Mouse (Mus musculus): ENCODE measurements around the gene Gm609. TPM values are rescaled to one million over a fixed set of nuclear protein-coding genes. Genes with fewer than 3 reads are reported as not detected.

Gm609 gene
- polyA plus RNA-seq, 1 experiment from 2014 or later = not detected

GRCm38 (mm10) chr16:45390286-45390956 is 102.3 kb downstream of the Gm609 start:
- H3K27me3 ChIP-seq = no peaks in the 10 kb centered on the region
- H3K36me3 ChIP-seq = peaks cover 41% of the 10 kb centered on the region
- no peak overlapping the region for H3K4me3 ChIP-seq (replicated peaks)
- no peak for ATAC-seq
- no peaks in the 10 kb centered on the region for H3K4me1 ChIP-seq (replicated peaks)
- H3K27ac ChIP-seq = no peak overlapping the region
- H3K4me2 ChIP-seq (replicated peaks) = no peak overlapping the region
- H3K9ac ChIP-seq (replicated peaks) = no peak overlapping the region
- no peaks in the 10 kb centered on the region for H3K9me3 ChIP-seq
- 59% methylated on average over 5 of the region's 5 CpGs for WGBS

- H3K9ac ChIP-seq (replicated peaks) = no peak overlapping the region
These were observed 102.9 kb downstream of the Gm609 start for GRCm38 (mm10) chr16:45389833-45390232.

GRCm38 (mm10) chr16:45389041-45389440 is 103.7 kb downstream of the Gm609 start:
- H3K27ac ChIP-seq = no peak overlapping the region
- H3K27me3 ChIP-seq = no peaks in the 10 kb centered on the region
- no peak overlapping the region for H3K4me2 ChIP-seq (replicated peaks)
- H3K36me3 ChIP-seq = peaks cover 27% of the 10 kb centered on the region
- WGBS = 93% methylated on average over 2 of the region's 2 CpGs
- no peak overlapping the region for H3K4me3 ChIP-seq (replicated peaks)
- ATAC-seq = no peak
- no peaks in the 10 kb centered on the region for H3K4me1 ChIP-seq (replicated peaks)
- H3K9me3 ChIP-seq = no peaks in the 10 kb centered on the region
- no peak overlapping the region for H3K9ac ChIP-seq (replicated peaks)

More at GRCm38 (mm10) chr16:45389833-45390232, 102.9 kb downstream of the Gm609 start:
- ATAC-seq = 0 out of 2 replicates have a peak, but pooled peaks have one; percentile 40
- no peaks in the 10 kb centered on the region for H3K4me1 ChIP-seq (replicated peaks)
- H3K4me3 ChIP-seq (replicated peaks) = no peak overlapping the region
- WGBS = 87% methylated on average over 2 of the region's 2 CpGs
- peaks cover 35% of the 10 kb centered on the region for H3K36me3 ChIP-seq
- H3K9me3 ChIP-seq = no peaks in the 10 kb centered on the region
- no peak overlapping the region for H3K4me2 ChIP-seq (replicated peaks)
- no peak overlapping the region for H3K27ac ChIP-seq
- no peaks in the 10 kb centered on the region for H3K27me3 ChIP-seq

GRCm38 (mm10) chr16:45381811-45382210 is 111.0 kb downstream of the Gm609 start:
- no peak for ATAC-seq
- Histone ChIP-seq H3K4me1 (replicated peaks) (no peaks in the 10 kb centered on the region), H3K4me2 (replicated peaks) (no peak overlapping the region), H3K9ac (replicated peaks) (no peak overlapping the region), H3K36me3 (peaks cover 27% of the 10 kb centered on the region), H3K4me3 (replicated peaks) (no peak overlapping the region), H3K27me3 (no peaks in the 10 kb centered on the region), H3K27ac (no peak overlapping the region), H3K9me3 (no peaks in the 10 kb centered on the region)
- 84% methylated on average over 3 of the region's 3 CpGs for WGBS

GRCm38 (mm10) chr16:45378959-45379358 is 113.8 kb downstream of the Gm609 start:
- Histone ChIP-seq H3K4me2 (replicated peaks) (no peak overlapping the region), H3K4me1 (replicated peaks) (no peaks in the 10 kb centered on the region), H3K9ac (replicated peaks) (no peak overlapping the region), H3K4me3 (replicated peaks) (no peak overlapping the region), H3K27me3 (no peaks in the 10 kb centered on the region), H3K36me3 (peaks cover 27% of the 10 kb centered on the region), H3K27ac (no peak overlapping the region), H3K9me3 (no peaks in the 10 kb centered on the region)
- ATAC-seq = no peak
- 86% methylated on average over 3 of the region's 3 CpGs for WGBS

GRCm38 (mm10) chr16:45378147-45378943 is 114.4 kb downstream of the Gm609 start:
- Histone ChIP-seq H3K4me3 (replicated peaks) (no peak overlapping the region), H3K27me3 (no peaks in the 10 kb centered on the region), H3K4me1 (replicated peaks) (no peaks in the 10 kb centered on the region), H3K9ac (replicated peaks) (no peak overlapping the region), H3K27ac (no peak overlapping the region), H3K36me3 (peaks cover 27% of the 10 kb centered on the region), H3K9me3 (no peaks in the 10 kb centered on the region), H3K4me2 (replicated peaks) (no peak overlapping the region)
- no peak for ATAC-seq
- WGBS = 94% methylated on average over 5 of the region's 5 CpGs

GRCm38 (mm10) chr16:45377332-45377731 is 115.4 kb downstream of the Gm609 start:
- H3K27ac ChIP-seq = no peak overlapping the region
- H3K4me2 ChIP-seq (replicated peaks) = no peak overlapping the region
- ATAC-seq = no peak
- H3K4me3 ChIP-seq (replicated peaks) = no peak overlapping the region
- H3K4me1 ChIP-seq (replicated peaks) = no peaks in the 10 kb centered on the region
- H3K36me3 ChIP-seq = peaks cover 17% of the 10 kb centered on the region
- 84% methylated on average over 4 of the region's 4 CpGs for WGBS
- no peak overlapping the region for H3K9ac ChIP-seq (replicated peaks)
- no peaks in the 10 kb centered on the region for H3K27me3 ChIP-seq
- no peaks in the 10 kb centered on the region for H3K9me3 ChIP-seq

DNA sequence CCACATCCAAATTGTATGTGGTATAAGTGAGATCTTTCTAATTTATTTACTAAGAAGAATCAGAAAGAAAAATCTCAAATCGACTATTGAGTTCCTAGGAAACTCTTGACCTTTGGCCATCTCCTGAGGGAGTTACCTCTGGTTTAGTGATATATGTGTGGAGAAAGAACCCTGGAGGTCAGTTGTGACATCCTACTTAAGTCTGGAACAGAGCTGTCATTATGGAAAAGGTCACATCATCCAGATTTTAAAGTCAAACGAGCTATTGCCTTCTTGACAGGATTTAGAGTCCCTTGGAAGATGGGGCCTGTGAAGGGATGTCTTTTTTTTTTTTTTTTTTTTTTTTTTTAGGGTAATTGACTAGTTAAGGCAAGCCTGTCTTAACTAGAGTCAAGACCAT is 116.0 kb downstream of the Gm609 start:
- Histone ChIP-seq H3K27me3 (no peaks in the 10 kb centered on the region), H3K27ac (no peak overlapping the region), H3K36me3 (peaks cover 15% of the 10 kb centered on the region), H3K4me3 (replicated peaks) (no peak overlapping the region), H3K9ac (replicated peaks) (no peak overlapping the region), H3K4me1 (replicated peaks) (no peaks in the 10 kb centered on the region), H3K4me2 (replicated peaks) (no peak overlapping the region), H3K9me3 (no peaks in the 10 kb centered on the region)
- ATAC-seq = no peak
- 79% methylated on average over 2 of the region's 2 CpGs for WGBS

DNA sequence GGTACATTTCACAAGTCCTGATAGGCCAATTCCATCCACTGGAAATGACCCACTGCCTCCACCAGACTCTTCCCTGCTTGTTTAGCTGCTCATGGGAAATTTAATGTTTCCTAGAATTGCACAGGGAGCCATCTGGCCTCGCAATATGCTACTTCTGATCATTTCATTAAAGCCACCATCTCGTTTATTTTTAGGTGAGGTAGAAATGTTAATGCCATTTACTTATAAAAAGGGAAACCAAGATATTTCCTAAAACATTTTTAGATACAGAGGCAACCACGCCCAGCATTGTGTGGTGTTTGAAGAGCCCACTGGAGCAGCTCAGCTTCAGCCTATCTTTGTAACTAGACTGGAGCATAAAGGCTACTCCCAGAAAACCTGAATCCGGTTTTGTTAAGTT is 116.5 kb downstream of the Gm609 start:
- no peaks in the 10 kb centered on the region for H3K27me3 ChIP-seq
- 86% methylated on average over 4 of the region's 4 CpGs for WGBS
- no peak for ATAC-seq
- H3K36me3 ChIP-seq = peaks cover 10% of the 10 kb centered on the region
- no peak overlapping the region for H3K4me2 ChIP-seq (replicated peaks)
- no peak overlapping the region for H3K27ac ChIP-seq
- H3K4me3 ChIP-seq (replicated peaks) = no peak overlapping the region
- H3K9me3 ChIP-seq = no peaks in the 10 kb centered on the region
- H3K4me1 ChIP-seq (replicated peaks) = no peaks in the 10 kb centered on the region
- no peak overlapping the region for H3K9ac ChIP-seq (replicated peaks)

GRCm38 (mm10) chr16:45375506-45376225 is 117.1 kb downstream of the Gm609 start:
- Histone ChIP-seq H3K27ac (no peak overlapping the region), H3K9ac (replicated peaks) (no peak overlapping the region), H3K4me2 (replicated peaks) (no peak overlapping the region), H3K4me1 (replicated peaks) (no peaks in the 10 kb centered on the region), H3K9me3 (no peaks in the 10 kb centered on the region), H3K27me3 (no peaks in the 10 kb centered on the region), H3K36me3 (peaks cover 4% of the 10 kb centered on the region), H3K4me3 (replicated peaks) (no peak overlapping the region)
- whole genome bisulfite sequencing = 76% methylated on average over 2 of the region's 2 CpGs
- no peak for ATAC-seq

DNA sequence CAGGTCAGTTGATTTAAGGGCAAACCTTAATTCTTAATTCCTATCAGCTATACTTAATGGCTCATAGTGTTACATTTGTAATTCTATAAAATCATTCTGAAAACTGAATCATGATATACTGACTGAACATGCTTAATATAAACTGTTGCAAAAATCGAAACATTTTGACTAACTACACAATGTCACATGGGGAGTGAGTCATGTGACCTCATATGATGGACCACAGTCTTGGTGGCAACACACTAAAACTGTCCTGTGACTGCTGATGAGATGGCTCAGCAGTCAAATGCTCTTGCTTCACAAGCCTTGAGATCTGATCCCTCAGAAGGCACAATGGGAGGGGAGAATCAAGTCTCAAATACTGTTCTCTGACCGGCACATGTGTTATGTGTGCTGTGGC is 118.7 kb downstream of the Gm609 start:
- Histone ChIP-seq H3K27me3 (no peaks in the 10 kb centered on the region), H3K4me2 (replicated peaks) (no peak overlapping the region), H3K36me3 (no peaks in the 10 kb centered on the region), H3K9me3 (no peaks in the 10 kb centered on the region), H3K9ac (replicated peaks) (no peak overlapping the region), H3K4me1 (replicated peaks) (no peaks in the 10 kb centered on the region), H3K27ac (no peak overlapping the region), H3K4me3 (replicated peaks) (no peak overlapping the region)
- no peak for ATAC-seq
- WGBS = 85% methylated on average over 2 of the region's 2 CpGs

DNA sequence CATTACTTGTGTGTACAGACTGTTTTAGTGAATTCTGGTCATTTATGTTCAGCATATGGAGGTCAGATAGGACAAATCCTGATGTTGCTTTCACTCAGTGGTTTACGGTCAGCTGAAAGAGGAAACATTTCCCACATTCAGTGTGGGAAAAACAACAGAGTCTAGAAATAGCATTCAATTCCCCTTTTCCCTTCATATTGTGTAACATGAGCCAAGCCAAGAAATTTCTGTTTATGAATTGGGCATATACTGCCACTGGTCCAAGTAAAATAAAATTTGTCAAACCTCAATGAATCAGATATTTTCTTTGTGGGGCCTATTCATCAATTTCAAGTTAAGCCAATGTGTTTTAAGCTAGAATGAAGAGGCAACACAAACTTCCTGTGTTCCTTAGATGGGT is 121.7 kb downstream of the Gm609 start:
- Histone ChIP-seq H3K9me3 (no peaks in the 10 kb centered on the region), H3K36me3 (no peaks in the 10 kb centered on the region), H3K4me1 (replicated peaks) (no peaks in the 10 kb centered on the region), H3K4me2 (replicated peaks) (no peak overlapping the region), H3K27me3 (no peaks in the 10 kb centered on the region), H3K27ac (no peak overlapping the region), H3K4me3 (replicated peaks) (no peak overlapping the region), H3K9ac (replicated peaks) (no peak overlapping the region)
- no peak for ATAC-seq
- WGBS = 93% methylated on average over 1 of the region's 1 CpGs
